Mouse (Mus musculus) heart, embryonic 13.5 days (tissue): ENCODE data around the gene Tmem269. TPM values are rescaled to one million over a fixed set of nuclear protein-coding genes. Genes with fewer than 3 reads are reported as not detected.

ENCODE experiments used
- ATAC-seq: fragments of 200-750 bp; cut with Nextera tagmentation; 2 replicates; pipeline ENCODE4 v1.8.0; 2017; ENCODE audit warnings: moderate TSS enrichment; ENCODE audit not compliant: insufficient number of reproducible peaks, low FRiP score, low TSS enrichment; ENCODE audit errors: extremely low read depth
- H3K27ac ChIP-seq: fragments of 300-500 bp; sonication (generic); replicated peaks from 2 replicates; pipeline ENCODE4 v1.5.1; 2015; ENCODE audit warnings: moderate library complexity, mild to moderate bottlenecking, inconsistent platforms
- H3K27me3 ChIP-seq: fragments of 300-500 bp; sonication (generic); replicated peaks from 2 replicates; pipeline ENCODE4 v1.6.1; 2015; ENCODE audit warnings: mild to moderate bottlenecking, inconsistent platforms
- H3K36me3 ChIP-seq: fragments of 300-500 bp; sonication (generic); 2 replicates; pipeline ENCODE4 v1.6.1; 2015; ENCODE audit warnings: mild to moderate bottlenecking, inconsistent platforms
- H3K4me1 ChIP-seq: fragments of 300-500 bp; sonication (generic); 2 replicates; pipeline ENCODE4 v1.6.1; 2015; ENCODE audit warnings: inconsistent platforms
- H3K4me2 ChIP-seq: fragments of 300-500 bp; sonication (generic); 2 replicates; pipeline ENCODE4 v1.6.1; 2015; ENCODE audit warnings: inconsistent platforms, mild to moderate bottlenecking, moderate library complexity
- H3K4me3 ChIP-seq: fragments of 300-500 bp; sonication (generic); 2 replicates; pipeline ENCODE4 v1.5.1; 2015; ENCODE audit warnings: moderate library complexity, mild to moderate bottlenecking, inconsistent platforms
- H3K9ac ChIP-seq: fragments of 300-500 bp; sonication (generic); 2 replicates; pipeline ENCODE4 v1.6.1; 2015; ENCODE audit warnings: inconsistent platforms, mild to moderate bottlenecking, moderate library complexity
- H3K9me3 ChIP-seq: fragments of 300-500 bp; sonication (generic); 2 replicates; pipeline ENCODE4 v1.6.1; 2016; ENCODE audit warnings: inconsistent platforms
- WGBS: fragments of 180-500 bp; shearing (Covaris S2); methylation state at CpG from one replicate; pipeline ENCODE4 v1.1.7; 2015; ENCODE audit warnings: mixed read lengths; 5-methylcytosine and 5-hydroxymethylcytosine counted together
- polyA plus RNA-seq: library from polyadenylated mRNA; unstranded; fragments of >200 nt; fragmentation: Nextera tagmentation; extraction: Ambion mirVana; gene quantifications from 2 replicates; pipeline ENCODE4 v1.2.1, GENCODE M21; 2015

Tmem269 gene
- polyA plus RNA-seq, 1 experiment from 2014 or later, result not detected

DNA sequence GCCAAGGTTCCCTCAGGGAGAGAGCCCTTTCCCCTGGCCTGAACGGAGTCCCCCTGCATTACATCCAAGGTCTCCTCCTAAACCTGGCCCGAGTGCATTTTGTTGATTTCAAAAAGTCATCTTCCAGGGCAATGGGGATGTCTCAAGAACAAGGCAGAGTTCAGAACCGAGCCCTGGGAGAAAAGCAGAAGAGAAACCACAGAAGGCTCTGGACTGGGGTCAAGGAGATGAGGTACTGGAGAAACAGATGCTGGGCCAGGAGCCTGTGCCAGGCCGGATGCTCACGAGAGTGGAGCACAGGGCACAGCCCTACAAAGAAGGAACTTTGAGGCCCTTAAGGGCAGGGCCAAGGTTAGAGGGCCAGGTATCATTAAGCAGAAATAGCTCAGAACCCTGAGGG is 40.3 kb downstream of the Tmem269 start:
- Histone ChIP-seq H3K4me1 (peaks cover 21% of the 10 kb centered on the region), H3K27ac (no peak overlapping the region), H3K4me3 (no peak overlapping the region), H3K27me3 (no peaks in the 10 kb centered on the region), H3K9me3 (no peaks in the 10 kb centered on the region), H3K36me3 (no peaks in the 10 kb centered on the region), H3K4me2 (no peak overlapping the region), H3K9ac (no peak overlapping the region)
- no peak for ATAC-seq
- WGBS, result 61% methylated on average over 5 of the region's 5 CpGs

DNA sequence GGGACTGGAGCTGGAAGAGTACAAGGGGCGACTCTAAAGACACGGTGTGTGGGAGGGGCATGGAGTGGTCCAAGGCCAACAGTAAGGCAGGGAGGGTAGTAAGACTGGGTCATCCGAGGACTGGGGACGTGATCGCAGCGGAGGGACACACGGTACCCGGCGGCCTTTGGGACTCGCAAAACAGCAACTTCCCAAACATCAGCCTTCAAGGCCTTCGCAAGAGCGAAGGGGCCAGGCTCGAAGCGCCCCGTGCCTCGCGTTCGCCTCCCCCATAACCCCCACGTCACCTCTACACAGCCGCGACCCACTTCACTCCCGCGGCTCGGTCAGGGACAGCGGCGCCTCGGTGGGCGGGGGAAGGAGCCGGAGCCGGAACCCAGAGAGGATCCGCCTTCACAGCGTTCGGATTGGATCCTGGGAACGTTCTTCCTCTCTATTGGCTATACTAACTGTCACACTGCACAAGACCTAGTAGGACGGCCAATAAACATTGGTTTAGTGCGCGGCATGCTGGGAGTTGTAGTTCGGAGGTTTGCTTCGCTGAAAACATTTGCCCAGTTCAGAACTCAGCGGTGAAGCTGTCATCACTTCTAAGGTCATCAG is 44.1 kb downstream of the Tmem269 start, which contains the start of gene Zfp691:
TSS of gene Zfp691 (minus strand) at position 345 of the 603 bp plus-strand sequence.
- Histone ChIP-seq H3K4me1 (peaks cover 28% of the 10 kb centered on the region), H3K27me3 (no peaks in the 10 kb centered on the region), H3K4me3 (peak within 1 kb of the TSS; percentile 90), H3K9ac (peak within 1 kb of the TSS; percentile 95), H3K36me3 (peaks cover 29% of the 10 kb centered on the region), H3K27ac (peak within 1 kb of the TSS; percentile 75), H3K4me2 (peak within 1 kb of the TSS; percentile 87), H3K9me3 (no peaks in the 10 kb centered on the region)
- under 1% methylated on average over 40 of the region's 40 CpGs for WGBS
- peak; percentile 100 for ATAC-seq

DNA sequence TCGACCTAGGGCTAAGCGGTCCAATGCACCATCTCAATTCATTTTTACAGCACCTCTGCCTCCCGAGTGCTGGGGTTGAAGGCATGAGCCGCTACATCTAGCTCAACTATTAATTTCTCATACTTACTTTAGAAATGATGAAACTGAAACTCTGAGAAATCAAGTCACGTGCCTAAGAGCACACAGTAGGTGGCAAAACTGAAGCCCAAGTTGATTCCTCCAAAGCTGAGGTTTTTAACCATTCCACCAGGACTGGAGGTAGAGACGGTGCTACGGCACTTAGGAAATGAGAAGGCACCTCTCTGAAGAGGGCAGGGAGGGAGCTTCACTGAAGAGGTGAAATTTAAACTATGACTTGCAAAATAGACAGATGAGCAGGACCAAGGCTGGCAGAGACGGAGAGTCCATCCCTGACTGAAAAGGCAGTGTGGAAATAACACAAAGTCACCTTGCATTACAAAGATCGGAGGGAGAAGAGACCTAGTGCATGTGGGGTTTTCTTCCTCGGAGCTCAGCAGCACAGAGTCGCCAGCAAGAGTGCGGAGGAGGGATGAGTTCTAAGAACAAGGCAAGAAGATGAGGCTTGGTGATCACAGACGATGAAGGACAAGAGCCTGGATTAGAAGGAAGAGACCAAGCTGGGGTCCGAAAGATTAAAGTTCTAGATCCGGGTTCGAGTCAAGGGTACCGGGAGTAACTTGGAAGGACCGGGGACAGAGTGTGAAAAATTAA is 44.9 kb downstream of the Tmem269 start:
- Histone ChIP-seq H3K4me3 (peak overlapping the region; percentile 90), H3K9me3 (no peaks in the 10 kb centered on the region), H3K4me1 (peaks cover 23% of the 10 kb centered on the region), H3K36me3 (peaks cover 38% of the 10 kb centered on the region), H3K27ac (peak overlapping the region; percentile 75), H3K27me3 (no peaks in the 10 kb centered on the region), H3K4me2 (peak overlapping the region; percentile 87), H3K9ac (peak overlapping the region; percentile 95)
- 32% methylated on average over 18 of the region's 18 CpGs for WGBS
- no peak for ATAC-seq

DNA sequence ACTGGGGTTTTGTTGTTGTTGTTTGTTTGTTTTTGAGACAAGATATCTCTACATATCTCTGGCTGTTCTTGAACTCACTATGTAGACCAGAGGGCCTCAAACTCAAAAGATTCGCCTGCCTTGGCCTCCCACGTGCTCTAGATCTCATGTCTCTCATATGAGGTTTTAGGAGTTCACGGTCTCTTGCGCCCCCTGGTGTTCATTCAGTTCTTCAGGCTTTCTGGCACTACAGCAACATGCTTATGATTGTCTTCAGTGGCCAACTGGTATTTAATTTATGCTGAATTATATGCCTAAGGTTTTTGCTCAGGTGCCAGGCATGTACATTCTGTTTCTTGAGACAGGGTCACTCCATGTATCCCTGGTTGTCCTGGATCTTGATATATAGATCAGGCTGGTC is 50.4 kb downstream of the Tmem269 start:
- Histone ChIP-seq H3K4me1 (peaks cover 17% of the 10 kb centered on the region), H3K36me3 (peaks cover 41% of the 10 kb centered on the region), H3K4me2 (no peak overlapping the region), H3K4me3 (no peak overlapping the region), H3K9ac (no peak overlapping the region), H3K9me3 (no peaks in the 10 kb centered on the region), H3K27me3 (no peaks in the 10 kb centered on the region), H3K27ac (no peak overlapping the region)
- whole genome bisulfite sequencing, result 6% methylated on average over 4 of the region's 4 CpGs
- ATAC-seq, result no peak

DNA sequence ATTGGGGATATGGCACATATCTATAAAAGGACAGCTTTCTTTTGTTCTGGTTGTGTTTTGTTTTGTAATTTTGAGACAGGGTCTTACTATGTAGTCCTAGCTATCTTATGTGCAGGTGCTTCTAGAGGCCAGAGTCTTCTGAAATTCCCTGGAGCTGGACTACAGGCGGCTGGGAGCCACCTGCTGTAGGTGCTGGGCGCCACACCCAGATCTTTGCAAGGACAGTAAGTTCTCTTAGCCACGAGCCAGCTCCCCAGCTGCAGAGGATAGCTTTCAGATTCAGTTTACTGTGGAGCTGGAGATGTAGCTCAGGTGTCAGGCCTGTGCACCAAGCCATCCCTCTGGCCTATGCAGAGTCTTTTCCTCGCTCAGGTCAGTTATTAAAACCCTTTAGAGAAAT is 50.9 kb downstream of the Tmem269 start:
- Histone ChIP-seq H3K4me1 (peaks cover 11% of the 10 kb centered on the region), H3K9me3 (no peaks in the 10 kb centered on the region), H3K27me3 (no peaks in the 10 kb centered on the region), H3K4me3 (no peak overlapping the region), H3K4me2 (no peak overlapping the region), H3K36me3 (peaks cover 38% of the 10 kb centered on the region), H3K9ac (no peak overlapping the region), H3K27ac (no peak overlapping the region)
- ATAC-seq, result no peak
- 76% methylated on average over 4 of the region's 4 CpGs for WGBS

DNA sequence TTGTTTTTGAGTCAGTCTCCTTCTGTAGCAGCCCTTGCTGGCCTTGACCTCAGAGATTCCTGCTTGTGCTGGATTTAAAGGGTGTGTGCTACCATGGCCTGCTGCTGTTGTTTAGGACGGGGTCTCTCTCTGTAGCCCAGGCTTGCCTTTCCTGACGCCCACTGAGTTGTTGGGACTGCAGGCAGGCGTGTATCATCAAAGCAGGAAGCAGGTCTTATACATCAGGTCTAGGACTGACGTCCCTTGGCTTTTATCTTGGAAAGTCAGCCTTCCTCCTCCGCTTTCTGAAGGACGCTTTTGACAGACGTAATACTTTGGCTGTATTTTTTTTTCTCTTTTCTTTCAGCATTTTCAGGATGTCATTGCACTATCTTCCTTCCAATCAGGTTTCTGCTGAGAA is 52.1 kb downstream of the Tmem269 start:
- no peak overlapping the region for H3K27ac ChIP-seq
- no peak overlapping the region for H3K9ac ChIP-seq
- no peaks in the 10 kb centered on the region for H3K9me3 ChIP-seq
- peaks cover 31% of the 10 kb centered on the region for H3K36me3 ChIP-seq
- no peaks in the 10 kb centered on the region for H3K4me1 ChIP-seq
- ATAC-seq, result no peak
- no peak overlapping the region for H3K4me3 ChIP-seq
- 53% methylated on average over 7 of the region's 7 CpGs for WGBS
- H3K27me3 ChIP-seq, result no peaks in the 10 kb centered on the region
- H3K4me2 ChIP-seq, result no peak overlapping the region

- no peaks in the 10 kb centered on the region for H3K4me1 ChIP-seq
- no peak overlapping the region for H3K27ac ChIP-seq
- H3K4me3 ChIP-seq, result no peak overlapping the region
- WGBS, result 70% methylated on average over 4 of the region's 4 CpGs
- no peaks in the 10 kb centered on the region for H3K9me3 ChIP-seq
- H3K27me3 ChIP-seq, result no peaks in the 10 kb centered on the region
- H3K36me3 ChIP-seq, result 0 out of 2 replicates have a peak, but pooled peaks cover 2% of the 10 kb centered on the region
- no peak for ATAC-seq
- no peak overlapping the region for H3K4me2 ChIP-seq
- no peak overlapping the region for H3K9ac ChIP-seq
Measured at GRCm38 (mm10) chr4:119162990-119163389, 55.0 kb downstream of the Tmem269 start.

DNA sequence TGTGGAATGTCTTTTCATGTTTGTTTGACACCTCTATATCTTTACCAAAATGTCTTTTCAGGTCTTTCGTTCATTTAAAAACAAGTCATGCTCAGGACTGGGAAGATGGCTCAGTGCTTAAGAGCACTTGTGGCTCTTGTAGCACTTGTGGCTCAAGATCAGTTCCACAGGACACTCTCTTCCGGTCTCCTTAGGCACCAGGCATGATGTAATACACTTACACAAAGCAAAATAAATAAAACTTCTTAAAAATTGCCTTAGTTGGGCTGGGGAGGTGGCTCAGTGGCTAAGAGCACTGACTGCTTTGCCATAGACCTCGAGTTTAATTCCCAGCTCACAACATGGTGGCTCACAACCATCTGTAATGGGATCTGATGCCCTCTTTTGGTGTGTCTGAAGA is 56.7 kb downstream of the Tmem269 start:
- ATAC-seq, result no peak
- H3K4me1 ChIP-seq, result no peaks in the 10 kb centered on the region
- H3K9me3 ChIP-seq, result no peaks in the 10 kb centered on the region
- H3K9ac ChIP-seq, result no peak overlapping the region
- no peak overlapping the region for H3K4me3 ChIP-seq
- 61% methylated on average over 3 of the region's 3 CpGs for WGBS
- H3K27me3 ChIP-seq, result no peaks in the 10 kb centered on the region
- no peaks in the 10 kb centered on the region for H3K36me3 ChIP-seq
- no peak overlapping the region for H3K4me2 ChIP-seq
- no peak overlapping the region for H3K27ac ChIP-seq

DNA sequence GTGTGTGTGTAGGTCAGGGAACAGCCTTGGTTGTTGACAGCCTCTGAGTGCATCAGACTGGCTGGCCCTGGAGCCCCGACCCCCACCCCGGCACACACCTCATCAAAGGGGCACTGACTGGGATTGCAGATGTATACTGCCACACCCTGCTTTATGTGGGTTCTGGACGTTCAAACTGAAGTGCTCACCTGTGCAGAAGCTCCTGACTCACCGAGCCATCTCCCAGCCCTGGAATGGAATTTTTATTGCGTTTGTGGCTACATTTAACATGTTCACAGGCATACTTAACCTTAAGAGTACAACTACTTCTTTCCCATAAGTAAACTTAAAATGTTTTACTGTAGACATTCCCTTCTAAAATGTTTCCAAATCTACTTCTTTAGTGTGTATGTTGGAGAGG is 60.1 kb downstream of the Tmem269 start:
- WGBS, result 59% methylated on average over 5 of the region's 5 CpGs
- no peak for ATAC-seq
- H3K4me1 ChIP-seq, result no peaks in the 10 kb centered on the region
- H3K27ac ChIP-seq, result no peak overlapping the region
- H3K9ac ChIP-seq, result no peak overlapping the region
- H3K36me3 ChIP-seq, result no peaks in the 10 kb centered on the region
- no peaks in the 10 kb centered on the region for H3K27me3 ChIP-seq
- H3K9me3 ChIP-seq, result no peaks in the 10 kb centered on the region
- no peak overlapping the region for H3K4me2 ChIP-seq
- H3K4me3 ChIP-seq, result no peak overlapping the region

DNA sequence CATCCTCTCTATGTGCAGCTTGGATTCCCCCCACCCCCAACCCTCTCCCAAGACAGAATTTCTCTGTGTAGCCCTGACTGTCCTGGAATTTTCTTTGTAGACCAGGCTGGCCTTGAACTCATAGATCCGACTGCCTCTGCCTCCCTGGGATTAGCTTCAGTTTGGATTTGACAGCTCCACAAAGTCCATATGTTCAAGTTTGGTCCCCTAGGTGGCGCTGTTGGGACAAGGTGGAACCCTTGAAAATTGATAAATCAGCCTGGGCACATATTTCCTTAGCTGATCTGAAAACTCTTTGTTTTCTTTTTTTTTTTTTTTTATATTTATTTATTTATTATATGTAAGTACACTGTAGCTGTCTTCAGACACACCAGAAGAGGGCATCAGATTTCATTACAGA is 60.8 kb downstream of the Tmem269 start:
- H3K27ac ChIP-seq, result no peak overlapping the region
- H3K36me3 ChIP-seq, result no peaks in the 10 kb centered on the region
- no peaks in the 10 kb centered on the region for H3K27me3 ChIP-seq
- H3K4me2 ChIP-seq, result no peak overlapping the region
- H3K9ac ChIP-seq, result no peak overlapping the region
- no peaks in the 10 kb centered on the region for H3K9me3 ChIP-seq
- no peaks in the 10 kb centered on the region for H3K4me1 ChIP-seq
- no peak overlapping the region for H3K4me3 ChIP-seq
- ATAC-seq, result no peak
- 34% methylated on average over 2 of the region's 2 CpGs for WGBS
